Mouse (Mus musculus): ENCODE results near the gene Cdc42ep4. TPM values are rescaled to one million over a fixed set of nuclear protein-coding genes. Genes with fewer than 3 reads are reported as not detected.

Cdc42ep4 gene
- polyA plus RNA-seq, 1 experiment from 2014 or later, result 24.3 TPM

DNA sequence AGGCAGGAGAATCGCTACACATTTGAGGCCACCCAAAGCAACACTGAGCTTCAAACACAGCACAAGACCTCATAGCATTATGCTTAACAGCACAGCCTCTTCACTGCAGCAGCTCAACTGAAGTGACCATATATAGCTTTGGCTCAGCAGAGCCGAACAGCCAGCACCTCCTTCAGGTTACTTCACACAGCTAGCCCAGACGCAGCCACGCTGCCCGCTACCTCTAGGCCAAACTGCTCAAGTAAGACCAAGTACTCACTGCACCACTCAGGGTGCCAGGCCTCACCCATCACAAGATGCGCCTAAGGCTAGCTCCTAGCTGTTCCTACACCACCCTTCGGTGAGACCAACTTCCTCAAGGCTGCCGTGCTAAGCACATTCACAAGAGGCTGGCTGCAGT lies 73.3 kb downstream of the Cdc42ep4 start:
- no peaks in the 10 kb centered on the region for H3K27me3 ChIP-seq (replicated peaks)
- H3K27ac ChIP-seq (ENCODE audit: poor library complexity, severe bottlenecking), result peak overlapping the region; percentile 88
- H3K4me1 ChIP-seq (replicated peaks), result peaks cover 47% of the 10 kb centered on the region
- peaks cover 38% of the 10 kb centered on the region for H3K36me3 ChIP-seq
- peak overlapping the region; percentile 46 for H3K4me2 ChIP-seq
- H3K9ac ChIP-seq, result 0 out of 2 replicates have a peak overlapping the region, but pooled peaks have one; percentile 30
- no peaks in the 10 kb centered on the region for H3K9me3 ChIP-seq (replicated peaks)
- no peak for ATAC-seq (ENCODE audit: insufficient number of reproducible peaks, low FRiP score)
- WGBS, result 70% methylated on average over 8 of the region's 8 CpGs
- 0 out of 2 replicates have a peak overlapping the region, but pooled peaks have one; percentile 19 for H3K4me3 ChIP-seq

DNA sequence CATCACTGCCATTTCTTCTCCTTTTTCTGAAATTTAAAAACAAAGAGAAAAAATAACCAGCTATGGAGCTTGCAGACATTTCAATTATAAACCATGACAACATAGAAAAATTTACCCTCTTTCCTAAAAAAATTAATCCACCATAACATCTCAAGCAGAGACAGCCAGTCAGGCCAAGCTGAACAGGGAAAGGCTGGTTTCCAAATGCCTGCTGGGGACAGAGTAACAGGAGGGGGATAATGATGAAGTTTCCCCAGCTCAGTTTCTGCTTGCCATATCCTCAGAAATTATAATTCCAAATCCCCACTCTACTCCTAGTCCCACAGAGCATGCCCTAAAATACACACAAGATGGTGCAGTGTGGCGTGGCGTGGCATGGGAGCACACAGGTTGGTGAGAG lies 74.3 kb downstream of the Cdc42ep4 start:
- no peaks in the 10 kb centered on the region for H3K9me3 ChIP-seq (replicated peaks)
- H3K4me1 ChIP-seq (replicated peaks), result peaks cover 47% of the 10 kb centered on the region
- no peak for ATAC-seq (ENCODE audit: insufficient number of reproducible peaks, low FRiP score)
- H3K4me3 ChIP-seq, result no peak overlapping the region
- 89% methylated on average over 2 of the region's 2 CpGs for WGBS
- no peak overlapping the region for H3K9ac ChIP-seq
- H3K27me3 ChIP-seq (replicated peaks), result no peaks in the 10 kb centered on the region
- no peak overlapping the region for H3K4me2 ChIP-seq
- H3K36me3 ChIP-seq, result peaks cover 47% of the 10 kb centered on the region
- no peak overlapping the region for H3K27ac ChIP-seq (ENCODE audit: poor library complexity, severe bottlenecking)

Other genes with a start within 250 kb of the Cdc42ep4 start
- 0.19 and 0.42 TPM in 2 replicates for gene Sstr2, start 132.5 kb downstream of the Cdc42ep4 start, polyA plus RNA-seq (2016; fragmentation: Nextera tagmentation; extraction: Ambion mirVana)
- 20.9 and 21.7 TPM in 2 replicates for gene Cog1, start 102.7 kb downstream of the Cdc42ep4 start, polyA plus RNA-seq (2016; fragmentation: Nextera tagmentation; extraction: Ambion mirVana)
- 19.0 and 22.4 TPM in 2 replicates for gene Slc39a11, start 101.8 kb downstream of the Cdc42ep4 start, polyA plus RNA-seq (2016; fragmentation: Nextera tagmentation; extraction: Ambion mirVana)
- gene Fam104a, start 67.7 kb downstream of the Cdc42ep4 start, polyA plus RNA-seq (2016; fragmentation: Nextera tagmentation; extraction: Ambion mirVana), result 53.0 and 53.3 TPM in 2 replicates
- gene D11Wsu47e, start 67.5 kb downstream of the Cdc42ep4 start, polyA plus RNA-seq (2016; fragmentation: Nextera tagmentation; extraction: Ambion mirVana), result 19.0 and 20.7 TPM in 2 replicates
- gene Cpsf4l, start 41.9 kb downstream of the Cdc42ep4 start, polyA plus RNA-seq (2016; fragmentation: Nextera tagmentation; extraction: Ambion mirVana), result not detected in 2 replicates

All from heart, embryonic 12.5 days (tissue).